ENCODE assay signal across 14 mouse cellular contexts in the genomic region with DNA sequence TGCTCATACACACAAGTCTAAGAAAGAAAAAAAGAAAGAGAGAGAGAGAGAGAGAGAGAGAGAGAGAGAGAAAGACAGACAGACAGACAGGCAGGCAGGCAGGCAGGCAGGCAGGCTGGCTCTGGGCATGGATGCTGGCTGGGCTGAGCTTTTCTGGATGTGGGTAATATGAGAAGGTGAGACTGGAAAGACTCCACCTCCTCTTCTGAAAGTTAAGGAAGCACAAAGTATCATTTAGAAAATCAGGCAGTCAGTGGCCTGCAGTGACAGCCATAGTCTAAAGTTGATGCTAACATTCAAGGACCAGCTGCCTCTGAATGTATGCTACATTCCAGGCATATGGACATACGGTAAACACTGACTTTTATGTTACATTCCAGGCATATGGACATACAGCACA. TPM values are rescaled to one million over a fixed set of nuclear protein-coding genes. Genes with fewer than 3 reads are reported as not detected.
DNase-seq lines count a peak whose midpoint lies in the region; ATAC-seq and TF ChIP-seq lines count a peak whose summit lies in the region.
"Had no signal": no experiment of that assay in that cellular context is flagged by ENCODE, and none has a peak within 500 bp of the region (broad histone marks: within the 10 kb centered on the region; RNA-seq: fewer than 3 reads in every experiment).

No protein-coding gene starts in this region.

- H3K27me3 ChIP-seq in lung, embryonic 15.5 days: no peaks in the 10 kb centered on the region
- H3K27me3 ChIP-seq in embryonic facial prominence, embryonic 10.5 days (replicated peaks; ENCODE audit: low read depth, poor library complexity, severe bottlenecking): no peaks in the 10 kb centered on the region
- H3K27me3 ChIP-seq in limb, embryonic 14.5 days (ENCODE audit: control insufficient read depth, insufficient read depth, low read length): no peaks in the 10 kb centered on the region
- H3K27me3 ChIP-seq in midbrain, embryonic 10.5 days (ENCODE audit: low read depth, poor library complexity, severe bottlenecking): no peaks in the 10 kb centered on the region
- H3K27me3 ChIP-seq: heart, embryonic 15.5 days; intestine, embryonic 15.5 days had no signal

- no peak for TF ChIP-seq CTCF in lung, adult 2 months (IDR thresholded peaks at IDR 0.05; ENCODE audit: insufficient read depth, low read length)

- peaks cover 18% of the 10 kb centered on the region for H3K36me3 ChIP-seq in lung, embryonic 15.5 days
- H3K36me3 ChIP-seq in embryonic facial prominence, embryonic 10.5 days (replicated peaks): peaks cover 35% of the 10 kb centered on the region
- peaks cover 29% of the 10 kb centered on the region for H3K36me3 ChIP-seq in limb, embryonic 14.5 days (ENCODE audit: control insufficient read depth, insufficient read depth, low read length)
- peaks cover 37% of the 10 kb centered on the region for H3K36me3 ChIP-seq in midbrain, embryonic 10.5 days

- TF ChIP-seq POLR2A in lung, adult 2 months (IDR thresholded peaks at IDR 0.05; ENCODE audit: borderline replicate concordance, extremely low read depth, low read depth, low read length): no peak
- TF ChIP-seq POLR2A in limb, embryonic 14.5 days (IDR thresholded peaks at IDR 0.05; ENCODE audit: borderline replicate concordance, extremely low read depth, insufficient read depth, insufficient read length): no peak

- intact Hi-C loops in heart, postnatal 10 days (cut with DNase I): no loop called here

- DNase-seq in heart, adult 11 months: peak; percentile 69
- DNase-seq in heart, postnatal 10 days: no peak
- DNase-seq in lung, adult 2 months: no peak
- peak; percentile 39 for DNase-seq in embryonic facial prominence, embryonic 10.5 days (ENCODE audit: low spot score)
- DNase-seq in limb, embryonic 14.5 days (ENCODE audit: low spot score): no peak
- no peak for DNase-seq in cerebellum, adult 9-11 months
- DNase-seq in midbrain, embryonic 10.5 days (ENCODE audit: low spot score): no peak
- DNase-seq: adrenal gland, postnatal 25 days; cerebellum, postnatal 14 days had no signal

- peak overlapping the region; percentile 22 for H3K27ac ChIP-seq in lung, embryonic 15.5 days
- H3K27ac ChIP-seq in embryonic facial prominence, embryonic 10.5 days (replicated peaks): peak overlapping the region; percentile 27
- peak overlapping the region; percentile 71 for H3K27ac ChIP-seq in limb, embryonic 14.5 days (replicated peaks; ENCODE audit: low read depth, low read length)
- H3K27ac ChIP-seq in midbrain, embryonic 10.5 days (replicated peaks): no peak overlapping the region
- H3K27ac ChIP-seq: heart, embryonic 15.5 days had no signal

- H3K4me1 ChIP-seq in lung, embryonic 15.5 days: peaks cover 31% of the 10 kb centered on the region
- H3K4me1 ChIP-seq in lung, adult 2 months (ENCODE audit: control insufficient read depth, insufficient read depth, low read length): peaks cover 7% of the 10 kb centered on the region; the same call in 1 of the 2 replicates
- peaks cover 44% of the 10 kb centered on the region for H3K4me1 ChIP-seq in embryonic facial prominence, embryonic 10.5 days
- H3K4me1 ChIP-seq in limb, embryonic 14.5 days (ENCODE audit: control insufficient read depth, insufficient read depth, low read length): peaks cover 25% of the 10 kb centered on the region
- H3K4me1 ChIP-seq in midbrain, embryonic 10.5 days: peaks cover 34% of the 10 kb centered on the region

- H3K4me2 ChIP-seq in lung, embryonic 15.5 days: no peak overlapping the region
- no peak overlapping the region for H3K4me2 ChIP-seq in limb, embryonic 14.5 days (replicated peaks; ENCODE audit: low read depth, low read length, severe bottlenecking)
- H3K4me2 ChIP-seq: heart, embryonic 15.5 days; intestine, embryonic 15.5 days had no signal

- 23% methylated on average over 1 of the region's 1 CpGs for WGBS in lung, embryonic 15.5 days
- 53% methylated on average over 1 of the region's 1 CpGs for WGBS in lung, adult 2 months
- WGBS in embryonic facial prominence, embryonic 10.5 days: 62% methylated on average over 1 of the region's 1 CpGs
- WGBS in limb, embryonic 14.5 days: 4% methylated on average over 1 of the region's 1 CpGs
- 90% methylated on average over 1 of the region's 1 CpGs for WGBS in midbrain, embryonic 10.5 days

- no peak overlapping the region for H3K4me3 ChIP-seq in lung, embryonic 15.5 days
- no peak overlapping the region for H3K4me3 ChIP-seq in lung, adult 2 months (replicated peaks; ENCODE audit: extremely low read depth, low read depth, low read length)
- no peak overlapping the region for H3K4me3 ChIP-seq in embryonic facial prominence, embryonic 10.5 days
- no peak overlapping the region for H3K4me3 ChIP-seq in limb, embryonic 14.5 days (replicated peaks; ENCODE audit: low read length)
- no peak overlapping the region for H3K4me3 ChIP-seq in midbrain, embryonic 10.5 days
- H3K4me3 ChIP-seq: heart, embryonic 15.5 days; intestine, embryonic 15.5 days had no signal

- no peaks in the 10 kb centered on the region for H3K9me3 ChIP-seq in lung, embryonic 15.5 days
- no peaks in the 10 kb centered on the region for H3K9me3 ChIP-seq in embryonic facial prominence, embryonic 10.5 days
- no peaks in the 10 kb centered on the region for H3K9me3 ChIP-seq in limb, embryonic 14.5 days (ENCODE audit: control insufficient read depth, low read length)
- no peaks in the 10 kb centered on the region for H3K9me3 ChIP-seq in midbrain, embryonic 10.5 days (replicated peaks)
- H3K9me3 ChIP-seq: heart, embryonic 15.5 days; intestine, embryonic 15.5 days had no signal

- no peak for ATAC-seq in lung, embryonic 15.5 days (ENCODE audit: borderline replicate concordance, extremely low read depth, low FRiP score, low TSS enrichment)
- no peak for ATAC-seq in limb, embryonic 14.5 days (ENCODE audit: low FRiP score, low read depth)
- ATAC-seq: intestine, embryonic 15.5 days; lung, postnatal 0 days had no signal

- H3K9ac ChIP-seq in lung, embryonic 15.5 days: no peak overlapping the region
- no peak overlapping the region for H3K9ac ChIP-seq in limb, embryonic 14.5 days (ENCODE audit: low read depth, low read length, severe bottlenecking)
- H3K9ac ChIP-seq: heart, embryonic 15.5 days; intestine, embryonic 15.5 days had no signal

RNA-seq across cellular contexts. Expression of a gene that starts 11.5 kb away (rescaled TPM):
- 10 to 100 TPM; 46.6 to 56.6 TPM for total RNA-seq in heart, postnatal 10 days (2021)
- 131 and 140 TPM in 2 replicates for polyA plus RNA-seq in lung, embryonic 15.5 days (2015; fragmentation: Nextera tagmentation; extraction: Ambion mirVana)
- polyA plus RNA-seq in lung, adult 2 months (2012; rRNA removed): 17.2 and 17.9 TPM in 2 replicates
- 136 and 137 TPM in 2 replicates for polyA plus RNA-seq in embryonic facial prominence, embryonic 10.5 days (2016; fragmentation: Nextera tagmentation; extraction: Ambion mirVana)
- polyA plus RNA-seq in limb, embryonic 14.5 days (2012; rRNA removed): 39.1 and 48.1 TPM in 2 replicates
- polyA plus RNA-seq in limb, embryonic 14.5 days (2014; fragmentation: Nextera tagmentation; extraction: Ambion mirVana): 97.8 and 107 TPM in 2 replicates
- 137 TPM in 2 replicates for polyA plus RNA-seq in midbrain, embryonic 10.5 days (2016; fragmentation: Nextera tagmentation; extraction: Ambion mirVana)

RNA-seq across cellular contexts. Expression of a gene that starts 12.4 kb away (rescaled TPM):
- not detected for total RNA-seq in heart, postnatal 10 days (2021)
- 0.69 and 0.79 TPM in 2 replicates for polyA plus RNA-seq in lung, embryonic 15.5 days (2015; fragmentation: Nextera tagmentation; extraction: Ambion mirVana)
- polyA plus RNA-seq in lung, adult 2 months (2012; rRNA removed): 1.7 TPM in 2 replicates
- polyA plus RNA-seq in embryonic facial prominence, embryonic 10.5 days (2016; fragmentation: Nextera tagmentation; extraction: Ambion mirVana): 0.59 and 0.64 TPM in 2 replicates
- polyA plus RNA-seq in limb, embryonic 14.5 days (2012; rRNA removed): 1.0 and 1.7 TPM in 2 replicates
- 2.5 and 2.6 TPM in 2 replicates for polyA plus RNA-seq in limb, embryonic 14.5 days (2014; fragmentation: Nextera tagmentation; extraction: Ambion mirVana)
- 0.29 and 0.62 TPM in 2 replicates for polyA plus RNA-seq in midbrain, embryonic 10.5 days (2016; fragmentation: Nextera tagmentation; extraction: Ambion mirVana)
- total RNA-seq: layer of hippocampus, postnatal 36 days had no signal

RNA-seq across cellular contexts. Expression of a gene that starts 19.8 kb away (rescaled TPM):
- 10 to 100 TPM; 53.1 to 55.8 TPM for total RNA-seq in heart, postnatal 10 days (2021)
- 30.6 and 34.1 TPM in 2 replicates for polyA plus RNA-seq in lung, embryonic 15.5 days (2015; fragmentation: Nextera tagmentation; extraction: Ambion mirVana)
- 71.7 and 74.9 TPM in 2 replicates for polyA plus RNA-seq in lung, adult 2 months (2012; rRNA removed)
- 13.5 and 15.9 TPM in 2 replicates for polyA plus RNA-seq in embryonic facial prominence, embryonic 10.5 days (2016; fragmentation: Nextera tagmentation; extraction: Ambion mirVana)
- polyA plus RNA-seq in limb, embryonic 14.5 days (2012; rRNA removed): 25.0 and 34.3 TPM in 2 replicates
- 18.7 and 22.1 TPM in 2 replicates for polyA plus RNA-seq in limb, embryonic 14.5 days (2014; fragmentation: Nextera tagmentation; extraction: Ambion mirVana)
- polyA plus RNA-seq in midbrain, embryonic 10.5 days (2016; fragmentation: Nextera tagmentation; extraction: Ambion mirVana): 15.9 and 20.0 TPM in 2 replicates

RNA-seq across cellular contexts. Expression of a gene that starts 59.0 kb away (rescaled TPM):
- 10 to 100 TPM; 60.1 to 64.0 TPM for total RNA-seq in heart, postnatal 10 days (2021)
- 80.8 and 82.1 TPM in 2 replicates for polyA plus RNA-seq in lung, embryonic 15.5 days (2015; fragmentation: Nextera tagmentation; extraction: Ambion mirVana)
- polyA plus RNA-seq in lung, adult 2 months (2012; rRNA removed): 101 and 121 TPM in 2 replicates
- polyA plus RNA-seq in embryonic facial prominence, embryonic 10.5 days (2016; fragmentation: Nextera tagmentation; extraction: Ambion mirVana): 64.7 and 64.9 TPM in 2 replicates
- 98.9 and 105 TPM in 2 replicates for polyA plus RNA-seq in limb, embryonic 14.5 days (2012; rRNA removed)
- 91.2 and 93.2 TPM in 2 replicates for polyA plus RNA-seq in limb, embryonic 14.5 days (2014; fragmentation: Nextera tagmentation; extraction: Ambion mirVana)
- 85.4 and 101 TPM in 2 replicates for polyA plus RNA-seq in midbrain, embryonic 10.5 days (2016; fragmentation: Nextera tagmentation; extraction: Ambion mirVana)

Comparison
In these comparisons a context has a peak if more than half of its experiments do, and no peak if none do; other contexts are left out.
1. DNase-seq: peak in heart, adult 11 months (single experiment) and embryonic facial prominence, embryonic 10.5 days (single experiment); none in heart, postnatal 10 days (0 of 2), lung, adult 2 months (single experiment), limb, embryonic 14.5 days (single experiment), cerebellum, adult 9-11 months (single experiment) and midbrain, embryonic 10.5 days (single experiment).